Mouse (Mus musculus) kidney, adult 8-10 months (tissue): Measurements from ENCODE around the gene 1500009C09Rik.
A peak's percentile ranks its signal among the peaks of the same experiment; 100 is the strongest.
"Not testable (repeated sequence)": the region's sequence is repeated elsewhere in the genome, so short reads cannot be mapped to it uniquely, and the experiment has no call there.

Source experiments
- DNase-seq, 2 experiments: peaks; one replicate each; pipeline ENCODE4 v3.0.0; 2022

The 1500009C09Rik gene

DNA sequence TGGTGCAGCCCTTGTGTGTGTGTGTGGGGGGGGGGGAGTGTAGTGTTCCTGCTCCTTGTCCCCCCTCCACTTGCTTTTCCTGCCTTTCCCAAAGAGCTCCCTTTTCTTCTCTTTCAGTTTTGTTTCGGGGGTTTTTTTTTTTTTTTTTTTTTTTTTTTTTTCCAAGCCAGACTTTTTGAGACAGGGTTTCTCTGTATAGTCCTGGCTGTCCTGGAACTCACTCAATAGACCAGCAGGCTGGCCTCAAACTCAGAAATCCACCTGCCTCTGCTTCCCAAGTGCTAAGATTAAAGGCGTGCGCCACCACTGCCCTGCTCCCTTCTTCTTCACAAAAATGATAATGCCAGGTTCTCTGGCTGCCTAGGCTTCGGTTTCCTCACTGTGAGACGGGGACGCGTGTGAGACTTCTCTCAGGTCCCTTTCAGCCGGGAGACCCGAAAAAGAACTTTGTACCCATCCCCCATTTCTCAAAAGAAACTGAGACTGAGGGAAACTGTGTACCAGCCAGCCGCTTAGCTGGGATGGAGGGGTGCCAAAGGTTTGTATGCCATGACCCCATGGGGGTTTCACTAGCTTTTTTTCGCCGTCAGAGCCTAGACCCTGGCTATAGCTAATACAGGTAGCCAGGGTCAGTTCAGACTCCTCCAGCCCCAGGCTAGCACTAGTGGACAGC is 32.1 kb upstream of the 1500009C09Rik start:
- DNase-seq, result no peak

DNA sequence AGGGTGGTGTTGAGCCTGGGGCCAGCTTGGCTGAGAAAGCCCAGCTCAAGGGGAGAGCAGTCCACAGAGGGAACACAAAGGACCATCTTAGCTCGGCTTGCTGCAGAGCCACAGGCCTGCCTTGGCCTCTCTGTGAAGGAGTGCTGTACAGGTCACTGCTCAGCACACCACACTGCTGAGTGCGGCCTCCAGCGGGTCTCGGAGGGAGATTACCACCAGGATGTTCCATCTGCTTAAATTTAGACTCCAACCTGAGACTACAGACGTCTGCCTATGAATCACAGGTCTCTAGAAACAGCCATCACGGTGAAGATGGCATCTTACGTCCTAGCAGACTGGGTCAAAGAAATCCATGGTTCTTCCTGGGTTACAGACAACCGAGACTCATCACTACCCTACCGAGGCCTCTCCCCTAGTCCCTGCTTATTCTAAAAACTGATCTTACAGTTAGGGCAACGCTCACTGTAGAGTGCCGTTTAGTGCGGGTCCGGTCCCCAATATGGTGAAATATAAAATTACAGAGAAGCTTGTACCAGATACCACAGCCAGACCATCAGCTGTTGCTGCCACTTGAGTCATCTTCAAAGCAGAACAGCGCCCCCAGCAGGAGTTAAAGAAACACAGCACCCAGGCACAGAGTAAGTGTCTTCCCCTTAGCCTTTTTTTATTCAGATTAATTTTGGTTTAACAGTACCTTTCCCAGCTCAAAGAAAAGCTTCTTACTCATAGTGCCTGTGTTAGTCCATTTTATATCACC is 30.9 kb upstream of the 1500009C09Rik start:
- no peak for DNase-seq

DNA sequence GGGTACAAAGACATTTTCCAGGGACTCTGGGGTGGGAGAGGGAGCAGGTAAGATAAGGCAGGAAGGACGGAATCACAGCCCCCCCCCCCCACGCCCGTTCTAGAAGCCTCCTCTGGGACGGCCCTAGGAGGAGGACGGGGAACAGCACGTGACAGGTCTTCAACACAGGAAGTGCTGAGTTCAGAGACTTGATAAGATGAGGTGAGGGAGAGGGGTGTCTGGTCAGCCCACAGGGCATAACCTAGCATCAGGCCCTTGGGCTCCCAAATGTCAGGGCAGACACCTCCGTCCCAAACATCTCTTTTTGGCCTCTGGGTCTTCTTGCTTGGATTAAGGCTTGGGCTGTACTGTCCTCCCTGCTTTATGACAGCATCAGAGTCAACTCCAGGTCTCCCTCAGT is 28.9 kb upstream of the 1500009C09Rik start:
- no peak for DNase-seq

DNA sequence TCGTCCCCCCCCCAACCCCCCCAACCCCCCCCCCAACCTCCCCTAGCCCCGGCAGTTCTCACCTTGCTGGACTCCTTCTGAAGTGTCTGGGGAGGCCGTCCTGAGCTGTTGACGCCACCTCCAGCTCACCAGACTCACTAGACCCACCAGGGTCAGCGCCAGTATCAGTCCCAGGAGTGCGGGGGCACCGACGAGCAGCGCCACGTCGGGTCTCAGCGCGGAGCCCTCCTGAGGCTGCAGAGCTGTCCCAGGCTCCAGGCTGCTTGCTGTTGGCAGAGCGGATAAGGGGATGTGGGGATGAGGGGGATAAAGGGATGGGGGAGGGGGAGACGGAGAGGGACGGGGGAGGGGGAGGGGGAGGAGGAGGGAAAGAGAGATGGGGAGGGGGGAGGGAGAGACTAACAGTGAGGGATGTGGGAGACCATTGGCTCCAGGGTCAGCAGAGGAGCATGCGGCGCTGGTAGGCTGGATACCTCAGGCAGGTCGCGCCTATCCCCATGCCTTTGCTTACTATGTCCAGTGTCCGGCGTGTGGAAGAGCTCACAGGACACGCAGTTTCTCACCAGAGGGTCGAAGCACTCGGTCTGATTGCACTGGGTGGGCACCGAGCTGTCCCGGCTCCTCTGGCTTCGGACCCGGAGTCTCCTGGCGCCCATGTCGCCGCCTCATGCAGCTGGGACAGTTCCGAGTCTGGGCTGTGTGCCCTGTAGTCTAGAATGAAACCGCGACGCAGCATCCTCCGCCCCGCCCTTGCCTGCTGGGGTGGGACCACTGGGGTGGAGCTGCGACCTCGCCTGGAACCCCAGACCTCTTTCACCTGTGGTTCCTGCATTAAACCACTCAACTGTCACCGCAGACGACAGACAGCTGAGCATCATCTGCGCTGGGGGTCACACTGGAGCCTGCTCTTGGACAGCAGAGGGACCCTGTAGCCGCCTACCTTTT is 28.3 kb upstream of the 1500009C09Rik start, which contains the start of gene Tnfrsf13c:
TSS of gene Tnfrsf13c (minus strand) at position 713 of the 945 bp plus-strand sequence.
- no peak for DNase-seq

DNA sequence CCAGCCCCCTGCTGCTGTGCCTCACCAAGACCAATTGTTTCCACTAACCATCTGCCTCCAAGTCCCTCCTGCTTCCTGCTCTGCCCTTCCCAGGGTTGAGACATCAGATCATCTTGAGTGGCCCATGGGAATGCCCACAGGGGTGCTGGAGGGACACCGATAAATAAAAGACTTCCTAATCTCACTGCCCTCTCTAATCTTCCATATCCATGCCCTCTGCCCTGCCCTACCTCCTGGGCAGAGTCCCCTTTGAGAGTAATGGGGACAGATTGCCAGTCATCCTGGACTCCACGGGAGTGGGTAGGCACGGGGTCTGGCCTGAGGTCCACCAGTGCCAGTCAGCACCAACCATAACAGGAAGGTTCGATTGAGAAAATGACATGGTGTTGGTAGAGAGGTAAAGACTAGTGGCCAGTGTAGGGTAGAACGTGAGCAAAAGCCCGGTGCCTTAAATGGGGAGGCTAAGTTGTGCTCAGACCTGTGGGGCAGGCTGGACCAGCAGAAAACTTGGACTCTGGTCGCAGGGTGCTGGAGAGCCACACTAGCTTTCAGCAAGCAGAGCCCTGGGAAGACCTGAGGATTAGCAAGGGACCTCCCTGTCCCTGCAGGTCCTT is 27.5 kb upstream of the 1500009C09Rik start:
- DNase-seq, result no peak

DNA sequence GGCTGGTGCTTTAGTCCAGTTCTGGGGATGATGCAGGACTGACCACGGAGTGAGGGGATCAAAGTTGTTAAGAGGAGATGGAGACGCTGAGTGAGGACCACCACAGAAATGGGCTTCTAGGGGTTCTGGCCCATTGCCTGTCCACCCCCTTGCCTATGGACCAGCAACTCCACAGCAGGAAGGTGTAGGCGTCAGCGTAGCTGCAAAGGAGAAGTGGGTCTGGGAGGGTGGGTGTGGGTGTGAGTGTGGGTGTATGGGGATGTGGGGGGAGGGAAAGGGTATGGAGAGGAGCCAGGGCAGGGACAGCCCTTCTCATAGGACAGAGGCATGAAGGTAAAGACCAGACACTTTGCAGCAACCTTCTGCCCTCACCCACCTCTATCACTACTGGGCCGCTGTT is 26.4 kb upstream of the 1500009C09Rik start:
- no peak for DNase-seq

DNA sequence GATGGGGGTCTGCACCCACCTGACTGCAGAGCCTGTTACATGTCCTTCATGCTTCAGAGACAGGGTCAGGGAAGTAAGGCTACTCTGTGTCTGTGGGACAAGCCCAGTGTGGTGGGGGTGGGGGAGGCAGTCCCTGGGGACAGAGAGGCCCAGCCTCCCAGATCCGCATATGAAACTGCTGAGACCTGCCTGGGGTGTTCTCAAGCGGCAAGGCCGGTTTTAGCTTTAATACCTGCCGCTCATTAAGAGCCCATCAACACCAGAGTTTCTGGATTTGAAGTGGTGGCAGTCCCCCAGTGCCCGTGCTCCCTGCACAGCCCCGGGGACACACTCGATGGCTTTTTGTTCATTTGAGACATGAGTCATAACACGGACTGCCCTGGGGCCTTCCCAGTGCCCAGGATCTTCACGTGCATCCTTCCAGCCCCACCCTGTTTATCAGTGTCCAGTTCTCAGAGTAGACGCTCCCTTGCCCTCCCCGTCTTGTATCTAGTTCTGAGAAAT is 22.6 kb upstream of the 1500009C09Rik start:
- DNase-seq, result no peak

DNA sequence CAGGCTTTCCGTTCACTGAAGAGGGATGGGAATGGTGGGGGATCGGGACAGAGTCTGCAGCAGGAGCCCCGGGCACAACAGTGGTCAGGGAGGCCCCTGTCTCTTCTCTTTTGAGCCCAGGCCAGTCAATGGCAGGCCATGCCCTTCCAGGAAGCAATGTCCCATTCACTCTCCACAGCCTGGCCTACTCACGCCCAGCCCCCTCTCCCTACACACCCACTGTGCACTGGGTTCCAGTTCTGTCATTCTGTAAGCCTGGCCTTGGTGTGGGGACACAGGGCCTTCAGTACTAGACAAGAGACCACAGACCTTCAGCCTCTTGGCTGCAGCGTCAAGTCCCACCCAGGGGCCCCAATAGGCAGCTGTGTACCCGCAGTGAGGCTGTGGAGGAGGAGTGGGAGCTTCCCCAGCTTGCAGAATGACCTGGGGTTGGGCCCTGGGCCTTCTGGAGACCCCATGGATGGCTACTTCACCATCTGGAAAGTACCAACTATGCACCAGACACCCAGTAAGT is 22.0 kb upstream of the 1500009C09Rik start:
- no peak for DNase-seq

DNA sequence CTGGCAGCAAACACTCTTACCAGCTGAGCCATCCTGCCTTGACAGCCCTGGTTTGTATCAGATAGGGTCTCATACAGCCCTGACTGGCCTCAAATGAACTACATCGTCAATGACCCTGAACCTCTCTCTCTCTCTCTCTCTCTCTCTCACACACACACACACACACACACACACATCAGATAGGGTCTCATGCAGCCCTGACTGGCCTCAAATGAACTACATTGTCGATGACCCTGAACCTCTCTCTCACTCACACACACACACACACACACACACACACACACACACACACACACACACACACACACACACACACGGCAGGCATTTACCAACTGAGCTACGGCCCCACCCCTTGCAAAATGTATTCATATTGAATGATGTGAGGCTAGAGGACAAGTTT is 21.1 kb upstream of the 1500009C09Rik start:
- DNase-seq, result no peak

DNA sequence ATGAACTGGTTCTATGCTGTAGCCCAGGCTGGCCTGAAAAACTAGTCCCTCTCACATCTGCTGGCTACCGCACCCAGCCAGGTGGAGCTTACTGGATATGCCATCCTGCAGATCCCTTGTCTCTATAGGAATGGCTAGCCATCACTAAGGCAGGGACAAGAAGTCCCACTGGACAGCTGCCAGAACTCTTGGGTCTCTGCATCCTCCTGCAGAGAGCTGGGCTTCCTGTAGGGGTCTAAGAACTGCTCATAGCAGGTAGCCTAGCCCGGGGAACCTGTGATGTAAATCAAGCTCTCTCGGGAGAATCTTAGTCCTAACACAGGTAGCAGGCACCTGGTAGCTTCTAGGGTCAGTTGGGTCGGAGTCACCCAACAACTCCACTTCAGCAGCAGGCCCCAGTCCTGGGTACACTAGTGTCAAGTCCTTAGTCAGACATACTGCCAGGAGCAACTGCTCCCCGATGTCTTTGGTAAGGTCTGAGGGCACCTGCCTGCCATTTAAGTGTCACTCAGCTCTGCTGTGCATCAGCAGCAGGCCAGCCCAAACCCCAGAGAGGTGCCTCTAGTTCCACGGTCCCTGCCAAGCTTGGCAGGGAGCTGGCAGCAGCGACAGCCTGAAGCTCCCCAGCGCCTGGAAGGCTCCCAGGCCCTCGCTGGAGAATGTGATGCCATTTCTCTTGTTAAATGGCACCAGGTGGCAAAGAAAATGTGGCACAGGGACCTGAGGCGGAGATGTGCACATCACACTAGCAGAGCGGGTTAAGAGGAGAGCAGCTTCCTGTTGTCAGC is 20.4 kb upstream of the 1500009C09Rik start:
- DNase-seq, result no peak

DNA sequence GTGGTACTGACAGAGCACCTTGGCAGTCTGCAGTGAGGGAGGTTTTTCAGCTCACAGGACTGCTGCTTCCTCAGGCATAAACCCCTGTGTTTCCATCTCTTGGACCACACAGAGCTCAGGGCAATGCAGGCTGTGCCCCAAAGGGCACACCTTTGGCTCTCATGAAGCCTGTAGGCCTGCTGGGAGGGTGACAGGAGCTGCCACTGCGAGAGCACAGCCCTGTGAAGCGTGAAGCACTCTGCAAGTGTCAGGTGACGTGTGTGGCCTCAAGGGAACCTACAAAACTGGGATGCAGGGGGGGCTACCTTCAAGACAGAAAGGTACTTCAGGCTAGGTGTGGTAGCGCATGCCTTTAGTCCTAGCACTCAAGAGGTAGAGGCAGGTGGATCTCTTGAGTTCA is 19.5 kb upstream of the 1500009C09Rik start:
- no peak for DNase-seq

DNA sequence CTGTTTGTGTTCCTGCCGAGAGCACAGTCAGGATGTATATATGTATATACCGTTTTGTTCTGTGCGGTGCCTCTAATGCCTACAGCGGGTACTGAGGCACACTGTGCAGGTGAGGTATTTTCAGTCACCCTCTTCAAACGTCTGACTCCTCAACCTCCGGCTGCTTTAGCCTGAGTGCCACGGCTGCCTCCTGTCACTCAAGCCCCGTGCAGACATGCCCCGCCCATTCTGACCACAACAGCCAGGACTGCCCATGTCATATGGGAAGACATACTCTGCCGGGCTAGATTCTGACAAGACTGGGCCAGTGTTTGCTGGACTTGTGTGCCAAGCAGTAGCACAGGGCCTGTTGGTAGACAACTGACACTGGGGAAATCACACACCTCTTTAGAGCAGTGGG is 16.5 kb upstream of the 1500009C09Rik start:
- no peak for DNase-seq

DNA sequence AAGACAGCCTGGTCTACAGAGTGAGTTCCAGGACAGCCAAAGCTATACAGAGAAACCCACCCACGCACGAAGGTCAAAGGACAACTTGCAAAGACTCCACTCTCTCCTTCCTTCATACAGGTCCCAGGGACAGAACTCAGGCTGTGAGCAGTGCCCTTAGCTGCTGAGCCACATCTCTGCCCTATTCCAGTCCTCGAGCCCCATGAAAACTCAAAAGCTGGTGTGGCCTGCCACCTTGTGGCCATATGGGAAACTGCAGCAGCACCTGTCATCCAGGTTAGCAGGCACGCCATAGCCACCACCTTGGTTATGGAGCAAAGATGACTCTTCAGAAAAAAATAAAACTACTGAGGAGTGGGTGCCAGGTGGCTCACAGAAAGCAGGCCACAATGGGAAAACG is 15.6 kb upstream of the 1500009C09Rik start:
- DNase-seq, result peak; percentile 66 to 88

DNA sequence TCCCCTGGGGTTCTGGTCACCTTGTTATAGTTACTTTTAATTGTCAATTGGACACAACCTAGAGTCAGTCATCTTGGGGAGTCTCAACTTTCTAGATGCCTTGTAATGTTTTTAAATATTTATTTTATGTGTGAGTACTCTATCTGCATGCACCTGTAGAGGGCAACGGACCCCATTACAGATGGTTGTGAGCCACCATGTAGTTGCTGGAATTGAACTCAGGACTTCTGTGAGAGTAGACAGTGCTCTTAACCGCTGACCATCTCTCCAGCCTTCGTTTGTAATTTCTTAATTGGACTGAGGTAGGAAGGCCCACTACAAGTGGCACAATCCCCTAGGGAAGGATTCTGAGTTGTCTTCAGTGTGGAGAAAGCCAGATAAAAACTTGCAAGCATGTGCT is 8.9 kb upstream of the 1500009C09Rik start:
- no peak for DNase-seq

DNA sequence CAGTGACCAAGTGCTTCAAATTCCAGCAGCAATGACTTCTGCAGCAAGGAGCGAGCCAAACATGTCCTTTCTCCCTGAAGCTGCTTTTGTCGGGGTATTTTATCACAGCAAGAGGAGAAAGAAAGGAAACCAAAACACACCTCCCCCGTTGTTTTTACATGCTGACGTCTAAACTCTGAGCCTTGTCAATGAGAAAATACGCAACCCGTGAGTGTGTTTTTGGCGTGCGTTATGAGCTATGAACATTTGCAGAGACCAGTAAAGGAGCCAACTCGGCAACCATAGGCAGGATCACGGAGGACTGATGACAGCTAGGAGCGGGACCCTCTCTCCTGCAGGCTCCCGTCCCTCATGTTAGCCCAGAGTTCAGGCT is 8.5 kb upstream of the 1500009C09Rik start:
- DNase-seq, result no peak

DNA sequence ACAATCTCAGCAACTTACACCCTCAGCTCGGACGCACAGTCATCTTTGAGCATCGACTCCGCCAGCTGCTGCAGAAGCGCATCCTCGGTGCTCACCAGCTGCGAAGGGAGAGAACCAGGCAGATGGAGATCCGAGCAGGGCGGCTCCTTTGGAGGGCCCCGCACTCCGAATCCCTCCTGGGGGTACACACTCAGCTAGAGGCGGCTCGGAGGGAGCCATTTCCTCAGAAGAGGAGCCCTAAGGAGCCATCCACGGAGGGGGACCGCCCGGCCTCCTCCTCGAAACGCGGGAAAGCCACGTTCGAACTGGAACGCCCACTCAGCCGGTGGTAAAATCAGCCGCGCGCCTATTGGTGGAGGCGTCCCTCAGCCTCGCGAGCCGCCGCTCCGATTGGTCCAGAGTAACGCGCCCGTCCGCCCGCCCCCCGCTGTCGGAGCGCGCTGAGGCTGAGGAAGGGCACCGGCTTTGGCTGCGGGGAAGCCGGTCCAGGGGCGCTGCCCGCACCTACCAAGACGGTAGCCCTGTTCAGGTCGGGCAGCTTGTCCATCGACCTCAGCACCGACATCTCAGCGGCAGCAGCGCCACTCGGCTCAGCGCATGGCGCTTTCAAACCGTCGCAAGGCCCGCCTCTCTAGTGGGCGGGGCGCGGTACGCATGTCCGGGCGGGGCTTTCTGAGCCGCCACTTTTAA is 7.9 kb upstream of the 1500009C09Rik start, which contains the start of gene Cenpm:
TSS of gene Cenpm (minus strand) at position 634 of the 690 bp plus-strand sequence.
- DNase-seq, result peak; percentile 85 to 92

DNA sequence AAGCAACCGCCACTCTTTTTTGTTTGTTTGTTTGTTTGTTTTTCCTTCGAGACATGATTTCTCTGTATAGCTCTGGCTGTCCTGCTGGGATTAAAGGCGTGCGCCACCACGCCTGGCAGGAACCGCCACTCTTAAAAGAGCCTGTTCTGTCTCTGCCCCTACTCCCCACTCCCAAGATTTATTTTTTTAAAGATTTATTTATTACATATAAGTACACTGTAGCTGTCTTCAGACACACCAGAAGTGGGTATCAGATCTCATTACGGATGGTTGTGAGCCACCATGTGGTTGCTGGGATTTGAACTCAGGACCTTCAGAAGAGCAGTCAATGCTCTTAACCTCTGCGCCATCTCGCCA is 7.4 kb upstream of the 1500009C09Rik start:
- DNase-seq, result not testable (repeated sequence)

DNA sequence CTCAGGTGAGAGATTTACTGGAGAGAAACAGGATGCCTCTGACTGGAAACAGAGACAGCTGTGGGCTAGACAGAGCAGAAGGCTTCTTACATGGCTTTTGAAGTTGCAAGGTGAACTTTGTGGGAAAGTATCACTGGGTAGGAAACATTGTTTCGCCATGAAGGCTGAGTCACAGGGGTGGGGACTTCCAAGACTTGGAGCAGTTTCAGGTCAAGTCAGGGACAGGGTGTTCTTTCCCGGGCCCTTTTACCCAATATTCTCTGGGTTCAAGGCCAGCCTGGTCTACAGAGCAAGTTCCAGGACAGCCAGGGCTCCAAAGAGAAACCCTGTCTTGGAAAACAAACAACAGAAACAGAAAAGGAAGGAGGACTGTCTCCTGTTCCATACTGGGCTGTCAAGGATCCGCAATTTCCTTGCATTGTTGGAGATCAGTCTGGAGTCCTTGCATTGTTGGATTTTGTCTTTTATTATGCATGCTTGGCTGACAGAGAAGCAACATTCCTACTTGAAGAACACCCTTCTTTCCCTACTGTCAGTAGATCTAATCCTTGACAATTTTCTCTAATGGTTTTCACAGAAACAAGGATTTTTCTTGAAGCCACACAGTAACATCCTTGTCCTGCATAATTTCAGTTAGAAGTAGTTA is 4.9 kb upstream of the 1500009C09Rik start:
- DNase-seq, result no peak

DNA sequence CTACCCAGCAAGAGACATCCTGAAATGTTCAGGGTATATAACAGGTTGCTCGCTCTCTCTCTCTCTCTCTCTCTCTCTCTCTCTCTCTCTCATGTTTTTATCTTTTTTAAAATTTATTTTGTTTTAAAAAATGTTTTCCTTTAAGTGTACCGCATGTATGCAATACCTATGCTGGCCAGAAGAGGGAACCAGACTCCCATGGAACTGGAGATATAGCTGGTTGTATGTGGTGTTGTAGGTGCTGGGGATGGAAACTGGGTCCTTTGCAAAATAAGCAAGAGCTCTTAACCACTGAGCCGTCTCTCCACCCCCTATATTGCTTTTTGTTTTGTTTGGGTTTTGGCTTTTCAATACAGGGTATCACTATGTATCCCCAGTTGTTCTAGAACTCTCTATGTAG is 618 bp upstream of the 1500009C09Rik start:
- DNase-seq, result no peak

DNA sequence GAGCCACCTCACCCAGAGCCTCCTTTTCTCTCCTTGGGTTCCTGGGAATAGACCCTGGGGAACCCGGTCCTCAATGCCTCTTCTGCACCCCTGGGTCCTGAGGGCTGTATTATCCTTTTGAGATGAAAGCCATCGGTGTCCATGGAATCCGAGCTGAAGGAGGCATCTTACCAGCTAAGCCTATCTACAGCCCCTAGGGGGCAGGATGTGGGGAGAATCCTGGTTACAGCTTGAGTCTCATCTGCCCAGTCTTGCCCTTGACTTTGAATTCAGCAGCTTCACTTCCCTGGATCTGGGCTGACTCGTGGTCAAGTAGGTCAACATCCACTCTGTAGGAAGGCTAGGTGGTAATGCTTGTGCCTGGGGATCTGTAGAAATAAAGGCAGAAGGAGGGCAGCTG is 3.1 kb downstream of the 1500009C09Rik start:
- DNase-seq, result no peak
